Mouse (Mus musculus): ENCODE measurements around the gene Erp29. TPM values are rescaled to one million over a fixed set of nuclear protein-coding genes. Genes with fewer than 3 reads are reported as not detected.

Gene Erp29
- total RNA-seq, 2 experiments from 2014 or later = 136 to 145 TPM

DNA sequence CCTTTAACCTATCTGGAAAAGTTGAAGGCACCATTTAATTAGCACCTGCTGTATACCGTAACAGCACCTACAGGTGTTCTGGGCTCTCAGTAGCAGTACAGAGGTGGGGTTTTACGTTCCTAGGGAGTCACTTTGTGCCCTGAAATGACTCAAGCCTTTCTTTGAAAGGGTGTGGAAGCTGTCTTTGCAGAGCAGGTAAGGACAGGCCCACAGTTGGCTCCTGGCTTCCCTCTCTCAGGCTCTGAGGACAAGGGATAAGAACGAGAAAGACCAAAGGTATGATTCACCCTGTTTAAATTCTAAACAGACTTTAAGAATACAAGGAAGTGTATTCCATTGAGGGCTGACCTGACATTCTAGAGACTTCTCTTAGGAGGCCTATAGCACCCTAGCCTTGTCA, 58.9 kb downstream of the Erp29 start:
- DNase-seq (ENCODE audit: low spot score in 2 of 2) = no peak

DNA sequence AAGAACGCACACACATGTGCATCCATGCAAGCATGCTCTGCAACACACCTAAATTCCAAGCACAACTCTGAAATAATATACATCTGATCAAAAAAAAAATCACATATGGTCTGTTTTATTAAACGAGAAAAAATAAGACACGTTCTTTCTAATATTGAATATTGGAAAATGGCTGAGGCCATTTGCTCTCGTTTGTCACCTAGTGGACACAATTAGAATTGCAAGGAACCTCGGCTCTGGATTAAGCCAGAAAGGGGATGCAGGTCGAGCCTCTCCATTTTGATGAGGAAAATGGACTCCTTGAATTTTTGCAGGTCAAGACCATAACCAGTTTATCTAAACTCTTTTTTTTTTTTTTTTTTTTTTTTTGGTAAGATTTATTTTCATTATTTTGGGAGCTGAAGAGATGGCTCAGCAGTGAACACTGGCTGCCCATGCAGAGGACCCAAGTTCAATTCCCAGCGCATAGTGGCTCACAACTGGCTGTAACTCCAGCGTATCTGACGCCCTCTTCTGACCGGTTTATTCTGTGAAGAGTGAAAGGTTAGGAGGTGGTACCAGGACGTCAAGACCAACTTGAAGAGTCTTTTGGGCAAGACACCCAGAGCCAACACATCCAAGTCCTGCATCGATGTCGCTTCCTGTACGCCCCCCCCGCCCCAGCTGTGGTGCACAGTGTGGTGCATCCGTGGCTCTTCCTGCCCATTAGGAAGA, 59.5 kb downstream of the Erp29 start:
- peak in 1 of 2 experiments; percentile 46 for DNase-seq (ENCODE audit: low spot score in 2 of 2)

DNA sequence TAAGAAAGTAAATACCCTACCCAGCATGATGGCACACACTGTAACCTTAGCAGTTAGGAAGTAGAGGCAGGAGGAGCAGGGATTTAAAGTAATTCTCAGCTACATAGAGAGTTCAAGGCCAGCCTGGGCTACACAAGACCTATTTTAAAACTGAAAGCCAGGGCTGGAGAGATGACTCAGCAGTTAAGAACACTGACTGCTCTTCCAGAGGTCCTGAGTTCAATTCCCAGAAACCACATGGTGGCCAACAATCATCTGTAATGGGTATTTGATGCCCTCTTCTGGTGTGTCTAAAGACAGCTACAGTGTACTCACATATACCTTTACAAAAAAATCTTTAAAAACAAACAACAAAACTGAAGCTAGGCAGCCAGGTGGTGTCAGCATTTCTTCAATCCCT, 62.6 kb downstream of the Erp29 start:
- DNase-seq (ENCODE audit: low spot score in 2 of 2) = no peak

DNA sequence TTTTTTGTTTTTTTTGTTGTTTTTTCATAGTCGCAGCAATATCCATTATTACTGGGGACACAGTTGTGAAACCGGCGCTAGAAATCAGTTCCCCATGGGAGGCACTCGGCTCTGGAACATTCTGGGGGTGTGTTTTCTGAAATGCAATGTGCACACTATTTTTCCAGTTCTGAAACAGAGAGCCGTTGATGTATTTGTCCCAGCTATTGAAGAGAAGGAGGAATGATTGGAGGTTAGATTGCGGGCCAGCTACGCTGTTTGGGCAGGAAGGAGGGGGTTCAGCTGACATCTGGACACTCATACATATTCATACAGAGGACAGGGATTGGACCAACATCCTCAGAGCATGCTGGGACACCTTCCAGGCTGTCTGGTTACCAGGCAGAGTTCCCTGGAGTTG, 63.2 kb downstream of the Erp29 start:
- no peak for DNase-seq (ENCODE audit: low spot score in 2 of 2)

DNA sequence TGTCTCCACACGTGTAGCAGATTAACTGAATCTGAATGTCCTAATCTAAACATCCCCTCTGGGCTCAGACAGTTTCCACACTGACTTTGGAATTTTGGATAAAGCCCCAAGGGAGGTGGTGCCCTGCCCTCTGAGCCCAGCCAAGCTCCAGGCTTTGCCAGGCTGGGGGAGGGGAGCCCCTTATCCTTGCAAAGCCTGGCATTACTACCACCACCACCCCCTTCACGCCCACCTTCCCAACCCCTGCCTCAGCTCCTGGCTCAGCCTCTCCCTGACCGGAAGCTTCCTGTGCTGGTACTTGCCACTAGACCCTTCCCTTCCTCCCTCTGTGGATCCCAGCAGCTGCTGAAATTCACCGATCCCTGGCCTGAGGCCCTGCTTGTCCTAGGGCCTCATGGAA, 65.2 kb downstream of the Erp29 start:
- DNase-seq (ENCODE audit: low spot score in 2 of 2) = no peak

DNA sequence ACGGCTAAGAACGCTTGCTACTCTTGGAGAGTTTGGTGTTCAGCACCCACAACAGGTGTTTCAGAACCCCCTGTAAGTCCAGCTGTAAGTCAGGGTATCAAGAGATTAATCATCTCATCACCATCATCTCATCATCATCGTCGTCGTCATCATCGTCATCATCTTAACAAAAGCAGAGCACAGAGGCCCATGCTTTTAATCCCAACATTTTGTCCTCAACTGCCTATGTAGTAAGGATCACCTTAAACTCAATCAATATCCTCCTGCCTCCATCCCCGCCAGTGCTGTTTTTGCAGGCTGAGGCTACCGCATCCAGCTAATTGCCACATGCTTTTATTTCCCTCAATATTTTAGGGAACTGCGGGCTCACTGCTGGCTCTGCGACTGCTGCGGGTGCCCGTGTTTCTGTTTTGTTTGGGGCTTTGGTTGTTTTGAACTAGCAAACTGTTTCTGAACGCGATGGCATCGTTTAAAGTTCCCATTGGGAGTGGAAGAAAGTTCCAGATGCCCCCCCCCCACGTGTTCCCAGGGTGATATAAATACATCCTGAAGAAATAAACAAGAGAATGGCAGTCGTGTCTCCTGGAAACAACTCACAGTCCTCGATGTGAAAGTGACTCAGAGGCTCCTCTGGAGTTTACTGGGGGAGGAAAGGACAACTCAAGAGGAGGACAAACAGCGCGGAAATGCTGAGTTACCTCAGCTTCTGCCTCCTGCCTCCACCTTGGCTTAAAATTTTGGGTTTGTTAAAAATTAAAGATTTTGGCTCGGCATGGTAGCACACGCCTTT, 66.0 kb downstream of the Erp29 start:
- peak; percentile 24 to 50 for DNase-seq (ENCODE audit: low spot score in 2 of 2)

DNA sequence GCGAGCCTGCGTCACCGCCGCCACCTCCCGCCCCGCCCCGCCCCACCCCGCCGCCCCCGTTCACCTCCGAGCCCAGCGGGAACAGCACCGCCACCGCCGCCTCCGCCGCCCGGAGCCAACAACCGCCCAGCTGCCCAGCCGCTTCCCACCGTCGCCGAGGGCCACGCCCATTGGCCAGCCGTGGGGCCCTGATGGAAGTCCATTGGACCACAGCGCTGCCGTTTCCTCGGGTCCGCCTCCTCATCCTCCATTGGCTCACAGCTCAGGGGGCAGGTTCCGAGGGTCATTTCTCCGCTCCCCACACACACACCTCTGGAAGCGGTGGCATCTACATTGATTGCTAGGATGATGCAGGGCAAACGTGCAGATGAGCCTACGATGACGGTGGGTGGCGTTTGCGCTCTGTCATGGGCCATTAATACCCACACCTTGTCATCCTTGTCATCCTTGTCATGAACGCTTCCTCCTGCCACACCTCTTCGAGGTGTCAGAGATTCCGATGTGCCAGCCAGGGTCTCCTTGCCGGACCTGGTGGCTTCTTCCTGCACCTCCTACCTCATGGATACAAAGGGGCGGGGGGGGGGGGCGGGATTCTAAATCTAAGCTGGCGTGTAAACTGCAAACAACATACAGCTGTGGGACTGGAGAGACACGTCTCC, 66.7 kb downstream of the Erp29 start, which contains the start of gene Trafd1:
Trafd1 (minus strand) TSS at position 172 of the 659 bp plus-strand sequence.
- peak; percentile 91 to 95 for DNase-seq (ENCODE audit: low spot score in 2 of 2)

DNA sequence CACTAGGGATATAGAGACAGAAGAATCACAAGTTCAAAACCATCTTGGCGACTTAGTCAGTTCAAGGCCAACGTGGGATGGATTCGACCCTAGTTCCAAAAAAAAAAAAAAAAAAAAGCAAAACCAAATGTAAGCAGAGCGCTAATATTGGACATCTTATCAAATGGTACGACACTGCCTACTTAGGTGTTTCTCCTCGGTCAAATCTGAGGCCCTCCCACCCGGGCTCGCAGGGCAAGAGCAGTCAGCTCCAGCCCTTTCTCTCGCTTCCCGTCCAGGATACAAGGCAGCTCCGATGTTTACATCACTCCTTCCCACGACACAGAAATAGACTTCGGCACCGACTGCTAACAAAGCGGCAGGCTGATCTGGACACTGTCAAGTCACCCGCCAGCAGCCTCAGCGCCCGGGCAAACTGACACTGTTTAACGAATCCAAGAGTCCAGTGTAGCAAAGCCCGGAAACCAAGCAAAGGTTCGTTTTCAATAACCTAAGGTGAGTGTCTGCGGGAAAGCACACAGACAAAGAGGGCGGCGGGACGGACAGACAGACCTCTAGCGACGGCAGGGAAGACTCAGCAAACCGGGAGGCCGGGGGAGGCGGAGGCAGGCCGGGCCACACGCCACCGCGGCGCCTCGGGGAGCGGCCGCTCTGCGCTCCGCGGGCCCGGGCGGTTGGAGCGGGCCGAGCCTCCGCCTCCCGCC, 67.4 kb downstream of the Erp29 start:
- peak; percentile 43 to 59 for DNase-seq (ENCODE audit: low spot score in 2 of 2)

DNA sequence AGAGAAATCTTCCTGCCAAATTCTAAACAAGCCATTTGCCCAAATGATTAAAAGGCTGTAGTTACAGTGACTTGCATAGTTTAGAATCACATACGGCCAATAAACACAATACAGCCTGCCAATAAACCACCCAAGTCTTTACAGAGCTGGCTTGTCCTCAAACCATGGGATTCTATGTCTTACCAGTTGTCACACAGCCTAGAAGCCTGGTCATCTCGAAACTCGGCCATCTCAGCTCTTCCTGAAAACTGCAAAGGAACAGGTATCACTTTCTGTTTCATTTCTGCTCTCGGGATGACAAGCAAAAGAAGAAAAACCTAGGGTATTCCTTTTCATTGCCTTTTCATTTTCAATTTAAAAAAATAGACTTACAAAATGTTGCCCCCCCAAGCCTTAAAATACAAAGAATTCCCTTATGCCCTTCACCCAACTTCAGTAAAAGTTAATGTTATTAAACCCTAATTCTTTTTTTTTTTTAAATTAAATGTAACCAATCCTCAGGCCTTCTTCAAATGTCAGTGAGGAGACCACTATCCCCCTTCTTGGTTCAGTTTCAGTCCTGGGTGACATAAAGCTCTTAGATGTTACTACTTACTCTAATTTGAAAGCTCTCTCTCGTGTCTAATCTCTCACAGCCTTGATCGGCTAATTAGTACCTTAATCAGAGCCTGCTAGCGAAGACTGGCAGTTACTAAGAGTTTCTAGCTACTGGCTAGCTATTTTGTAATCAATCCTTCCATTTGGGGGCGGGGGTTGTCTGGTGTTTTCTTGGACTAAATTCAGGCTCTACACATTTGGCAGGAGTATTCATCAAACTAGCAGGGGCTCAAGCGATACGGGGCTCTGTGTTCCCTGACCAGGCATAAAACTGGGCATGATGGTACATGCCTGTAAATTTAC, 68.2 kb downstream of the Erp29 start:
- DNase-seq (ENCODE audit: low spot score in 2 of 2) = no peak

DNA sequence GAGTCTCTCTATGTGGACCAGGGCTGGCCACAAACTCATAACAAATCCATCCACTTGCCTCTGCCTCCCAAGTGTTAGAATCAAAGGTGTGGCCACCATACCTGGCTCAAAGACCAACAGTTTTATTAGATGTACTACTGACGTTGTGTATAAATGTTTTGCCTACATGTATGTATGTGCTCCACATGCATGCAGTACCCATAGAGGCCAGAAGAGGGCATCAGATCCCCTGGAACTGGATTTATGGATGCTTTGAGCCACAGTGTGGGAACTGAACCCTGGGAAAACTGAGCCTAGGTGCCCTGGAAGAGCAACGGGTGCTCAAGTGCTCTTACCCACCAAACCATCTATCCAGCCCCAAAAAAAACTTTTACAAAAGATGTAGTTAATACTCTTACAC, 71.6 kb downstream of the Erp29 start:
- DNase-seq (ENCODE audit: low spot score in 2 of 2) = no peak

DNA sequence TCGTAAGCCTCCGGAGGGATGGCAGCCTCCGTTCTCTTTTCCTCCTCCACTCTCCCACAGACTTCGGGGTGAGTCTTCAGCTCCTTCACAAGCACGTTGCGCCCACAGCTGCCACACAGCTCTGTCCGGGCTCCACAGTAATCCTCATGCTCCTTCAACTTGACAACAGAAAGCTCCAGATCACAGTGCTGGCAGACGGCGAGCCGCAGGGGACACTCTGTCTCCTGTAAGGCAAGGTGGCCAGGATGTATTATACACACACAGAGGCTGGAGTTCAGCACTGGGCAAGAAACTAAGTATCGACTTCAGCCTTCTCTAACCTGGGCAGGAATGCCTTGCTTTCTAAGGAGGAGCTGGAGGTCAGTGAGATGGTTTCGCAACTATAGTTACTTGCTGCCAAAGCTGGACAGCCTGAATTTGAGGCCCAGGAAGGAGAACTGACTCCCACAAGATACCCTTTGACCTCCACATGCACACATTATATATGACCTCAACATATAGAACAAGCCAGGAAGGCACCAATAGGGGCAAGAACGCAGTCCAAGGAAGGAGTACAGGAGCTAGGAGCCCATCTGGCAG, 73.5 kb downstream of the Erp29 start:
- peak; percentile 33 to 49 for DNase-seq (ENCODE audit: low spot score in 2 of 2)

Other genes with a start within 250 kb of the Erp29 start
- 100 to 1,000 TPM; 457 to 473 TPM for gene Rpl6, start 248.0 kb downstream of the Erp29 start, total RNA-seq (2021)
- 100 to 1,000 TPM; 163 to 164 TPM for gene Hectd4, start 232.3 kb downstream of the Erp29 start, total RNA-seq (2021)
- 10 to 100 TPM; 79.9 to 84.4 TPM for gene Trafd1, start 66.9 kb downstream of the Erp29 start, total RNA-seq (2021)
- 10 to 100 TPM; 43.2 to 43.4 TPM for gene Naa25, start 54.6 kb downstream of the Erp29 start, total RNA-seq (2021)
- gene Tmem116, start 613 bp downstream of the Erp29 start, total RNA-seq (2021) = 1 to 10 TPM; 6.6 to 6.9 TPM
- gene Adam1b, start 50.9 kb upstream of the Erp29 start, total RNA-seq (2021) = under 1 TPM in 1 of 2 experiments, not detected in 1; 0.16 TPM
- gene Adam1a, start 93.0 kb upstream of the Erp29 start, total RNA-seq (2021) = 10 to 100 TPM; 11.6 to 11.8 TPM
- gene Gm42878, start 93.0 kb upstream of the Erp29 start, total RNA-seq (2021) = not detected
- 10 to 100 TPM; 64.6 to 71.1 TPM for gene Mapkapk5, start 93.4 kb upstream of the Erp29 start, total RNA-seq (2021)
- 100 to 1,000 TPM; 128 to 130 TPM for gene Aldh2, start 141.3 kb upstream of the Erp29 start, total RNA-seq (2021)
- gene Acad12, start 166.4 kb upstream of the Erp29 start, total RNA-seq (2021) = 1 to 10 TPM; 6.0 to 6.2 TPM
- gene Acad10, start 208.0 kb upstream of the Erp29 start, total RNA-seq (2021) = 1 to 10 TPM; 4.5 to 5.3 TPM
- gene Brap, start 208.1 kb upstream of the Erp29 start, total RNA-seq (2021) = 10 to 100 TPM; 65.2 to 67.6 TPM

Data from left cerebral cortex, adult 18-20 months (tissue).